Mouse (Mus musculus): ENCODE data around the gene Arfgef2. TPM values are rescaled to one million over a fixed set of nuclear protein-coding genes. Genes with fewer than 3 reads are reported as not detected.

Arfgef2 gene
- total and polyA plus RNA-seq, 3 experiments = 9.2 to 18.7 (median 11.2) TPM

- peaks cover 12% of the 10 kb centered on the region for H3K27me3 ChIP-seq (replicated peaks)
- H3K79me2 ChIP-seq (replicated peaks; ENCODE audit: control insufficient read depth, extremely low read depth, insufficient read depth, poor library complexity, severe bottlenecking) = no peaks in the 10 kb centered on the region
- no peak overlapping the region for H3K4me3 ChIP-seq (replicated peaks in 1 of 3; ENCODE audit: low read depth in 2 of 3, low read length in 2 of 3, poor library complexity in 1 of 3)
- no peak for TF ChIP-seq ZC3H11A (IDR thresholded peaks at IDR 0.05; ENCODE audit: low read depth, low read length)
- TF ChIP-seq CTCF (conservative IDR thresholded peaks at IDR 0.05 in 1 of 2, IDR thresholded peaks at IDR 0.05 in 1 of 2; ENCODE audit: low read depth in 2 of 2, low read length in 2 of 2) = peak in 1 of 2 experiments; percentile 36; a peak in 2 of 4 replicates
- no peak overlapping the region for H3K9ac ChIP-seq (ENCODE audit: insufficient read depth, low read depth)
- H3K4me2 ChIP-seq (ENCODE audit: insufficient read depth, low read depth, poor library complexity, severe bottlenecking) = no peak overlapping the region
- dilution Hi-C loops (cut with MboI; ENCODE audit: extremely low pct_ligation_motif_present, extremely low pct_unique_long_range_greater_than_20kb, low sequenced_read_pairs) (no loop called here), in situ Hi-C loops (cut with MboI; ENCODE audit: low pct_ligation_motif_present, low pct_unique_long_range_greater_than_20kb, low sequenced_read_pairs) (loop anchor here (25.0 kb wide), 1 partner anchor 697 kb away; no protein-coding TSS in a partner anchor)
- no peaks in the 10 kb centered on the region for H3K36me3 ChIP-seq (replicated peaks in 1 of 2; ENCODE audit: control insufficient read depth in 1 of 2, insufficient read depth in 1 of 2, low read length in 1 of 2)
- DNase-seq (ENCODE audit: extremely low read depth) = no peak
- no peak overlapping the region for H3K27ac ChIP-seq (ENCODE audit: insufficient read depth, low read depth)
- H3K4me1 ChIP-seq (ENCODE audit: control insufficient read depth in 1 of 2, insufficient read depth in 2 of 2) = peaks cover 0 to 18% of the 10 kb centered on the region in 2 experiments; a peak in 2 of 4 replicates
- H3K9me3 ChIP-seq (replicated peaks; ENCODE audit: low read length) = peaks cover 3% of the 10 kb centered on the region
Observed at GRCm38 (mm10) chr2:166784376-166784775, 21.0 kb upstream of the Arfgef2 start.

DNA sequence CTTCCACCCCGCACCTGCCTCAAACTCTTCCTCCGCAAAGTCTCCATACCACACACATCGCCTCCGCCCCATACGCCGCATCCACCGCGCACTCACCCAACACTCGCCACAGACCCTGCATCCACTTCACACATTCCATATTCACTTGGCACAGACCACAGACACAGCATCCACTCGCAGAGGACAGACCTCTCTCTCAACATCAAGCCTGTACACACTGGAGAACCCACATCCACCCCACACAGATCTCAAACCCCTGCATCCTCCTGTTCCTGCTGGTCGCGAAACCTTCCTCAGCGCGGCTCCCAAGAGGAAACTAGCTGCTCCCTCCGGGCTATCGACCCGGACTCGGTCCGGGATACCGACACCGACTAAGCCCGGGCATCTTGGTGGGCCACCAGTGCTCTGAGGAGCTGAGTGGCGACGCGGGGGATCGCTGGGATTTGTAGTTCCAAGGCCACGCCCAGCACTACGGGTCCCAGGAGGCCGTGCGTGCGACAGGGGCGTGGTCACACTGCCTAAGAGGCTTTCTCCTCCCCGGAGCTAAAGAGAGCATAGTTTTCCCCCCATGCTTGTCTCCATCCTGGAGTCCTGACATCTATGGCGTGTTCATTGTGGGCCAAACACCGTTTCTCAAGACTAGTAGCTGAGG, 18.9 kb upstream of the Arfgef2 start:
- no peaks in the 10 kb centered on the region for H3K36me3 ChIP-seq (replicated peaks in 1 of 2; ENCODE audit: control insufficient read depth in 1 of 2, insufficient read depth in 1 of 2, low read length in 1 of 2)
- peaks cover 0 to 13% of the 10 kb centered on the region in 2 experiments; a peak in 2 of 4 replicates for H3K4me1 ChIP-seq (ENCODE audit: control insufficient read depth in 1 of 2, insufficient read depth in 2 of 2)
- dilution Hi-C loops (cut with MboI; ENCODE audit: extremely low pct_ligation_motif_present, extremely low pct_unique_long_range_greater_than_20kb, low sequenced_read_pairs) (no loop called here), in situ Hi-C loops (cut with MboI; ENCODE audit: low pct_ligation_motif_present, low pct_unique_long_range_greater_than_20kb, low sequenced_read_pairs) (loop anchor here (25.0 kb wide), 1 partner anchor 699 kb away; no protein-coding TSS in a partner anchor)
- H3K27me3 ChIP-seq (replicated peaks) = peaks cover 12% of the 10 kb centered on the region
- peak overlapping the region; percentile 68 to 90 (median 80) for H3K4me3 ChIP-seq (replicated peaks in 1 of 3; ENCODE audit: low read depth in 2 of 3, low read length in 2 of 3, poor library complexity in 1 of 3)
- peak overlapping the region; percentile 60 for H3K4me2 ChIP-seq (ENCODE audit: insufficient read depth, low read depth, poor library complexity, severe bottlenecking)
- H3K9me3 ChIP-seq (replicated peaks; ENCODE audit: low read length) = peaks cover 6% of the 10 kb centered on the region
- peak overlapping the region; percentile 75 for H3K9ac ChIP-seq (ENCODE audit: insufficient read depth, low read depth)
- H3K79me2 ChIP-seq (replicated peaks; ENCODE audit: control insufficient read depth, extremely low read depth, insufficient read depth, poor library complexity, severe bottlenecking) = no peaks in the 10 kb centered on the region
- TF ChIP-seq POLR2A (IDR thresholded peaks at IDR 0.05; ENCODE audit: low read depth, low read length) (peak; percentile 72), SIN3A (IDR thresholded peaks at IDR 0.05; ENCODE audit: low read length) (0 out of 2 replicates have a peak, but pooled peaks have one; percentile 26), USF1 (IDR thresholded peaks at IDR 0.05; ENCODE audit: low read depth, low read length) (no peak), MAX (IDR thresholded peaks at IDR 0.05; ENCODE audit: low read length) (no peak), E2F4 (IDR thresholded peaks at IDR 0.05; ENCODE audit: insufficient replicate concordance, low read depth, low read length) (no peak), HCFC1 (IDR thresholded peaks at IDR 0.05; ENCODE audit: low read depth, low read length) (peak; percentile 95), TCF12 (IDR thresholded peaks at IDR 0.05; ENCODE audit: low read depth, low read length) (peak; percentile 67; the same call in 1 of the 2 replicates), TBP (conservative IDR thresholded peaks at IDR 0.05; ENCODE audit: low read depth, low read length) (0 out of 2 replicates have a peak, but pooled peaks have one; percentile 62), KAT2A (IDR thresholded peaks at IDR 0.05; ENCODE audit: insufficient replicate concordance, low read length) (peak; percentile 78; the same call in 1 of the 2 replicates), ELF1 (IDR thresholded peaks at IDR 0.05; ENCODE audit: low read depth, low read length) (0 out of 2 replicates have a peak, but pooled peaks have one; percentile 8), NELFE (IDR thresholded peaks at IDR 0.05; ENCODE audit: low read depth, low read length) (peak; percentile 69), MYC (IDR thresholded peaks at IDR 0.05; ENCODE audit: low read depth, low read length) (peak; percentile 66), NRF1 (IDR thresholded peaks at IDR 0.05; ENCODE audit: low read depth, low read length) (peak; percentile 23; the same call in 1 of the 2 replicates), MAZ (IDR thresholded peaks at IDR 0.05; ENCODE audit: low read depth, low read length) (no peak)
- peak; percentile 92 for DNase-seq (ENCODE audit: extremely low read depth)
- no peak overlapping the region for H3K27ac ChIP-seq (ENCODE audit: insufficient read depth, low read depth)
